Mouse (Mus musculus) small intestine, adult 2 months (tissue): Measurements from ENCODE around the gene Armcx5.
A peak's percentile ranks its signal among the peaks of the same experiment; 100 is the strongest.

ENCODE experiments used
- CTCF ChIP-seq: fragments of 200-500 bp; IDR thresholded peaks from 2 replicates; pipeline ENCODE4 v1.5.1; 2012; ENCODE audit warnings: low read depth, mild to moderate bottlenecking, control low read depth, inconsistent platforms, low read length, moderate library complexity, mixed read lengths; ENCODE audit not compliant: insufficient replicate concordance, insufficient read length; ENCODE audit errors: extremely low read depth
- POLR2A ChIP-seq: fragments of 200-500 bp; IDR thresholded peaks from 2 replicates; pipeline ENCODE4 v1.6.1; 2012; ENCODE audit warnings: low read depth, mild to moderate bottlenecking, control low read depth, inconsistent platforms, low read length, moderate library complexity

- no peak for TF ChIP-seq POLR2A
- peak; percentile 52; the same call in 1 of the 2 replicates for TF ChIP-seq CTCF
Measured at GRCm38 (mm10) chrX:135752832-135753231, 10.3 kb downstream of the Armcx5 start.
